ENCODE assay signal across 8 mouse cellular contexts in the genomic region with DNA sequence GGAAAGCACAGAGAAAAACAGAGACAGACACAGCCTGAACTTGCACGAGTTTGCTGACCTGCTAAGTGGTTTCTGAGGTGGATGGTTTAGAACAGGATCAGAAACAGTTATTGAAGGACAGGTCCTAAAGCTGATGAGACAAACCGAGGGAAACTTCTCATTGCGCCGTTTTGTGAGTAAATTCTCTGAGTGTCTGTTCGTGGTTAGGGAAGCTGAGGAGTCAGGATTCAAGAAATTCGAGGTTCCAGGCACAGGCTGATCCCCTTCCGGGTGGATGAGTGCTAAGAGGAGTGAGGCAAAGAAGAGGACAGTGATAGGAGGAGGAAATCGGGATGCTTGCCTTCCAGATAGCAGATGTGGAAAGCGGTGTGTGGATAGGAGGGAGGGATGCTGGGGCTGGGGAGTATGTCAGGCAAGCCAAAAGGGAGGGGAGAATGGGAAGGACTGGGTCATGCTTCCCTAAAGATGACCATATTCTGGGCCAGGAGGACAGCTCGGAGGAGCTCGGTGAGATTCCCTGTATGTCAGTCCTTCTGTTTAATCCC. TPM values are rescaled to one million over a fixed set of nuclear protein-coding genes. Genes with fewer than 3 reads are reported as not detected.
DNase-seq lines count a peak whose midpoint lies in the region; ATAC-seq and TF ChIP-seq lines count a peak whose summit lies in the region.

No protein-coding gene starts in this region.

- H3K9ac ChIP-seq in kidney, embryonic 15.5 days: 0 out of 2 replicates have a peak overlapping the region, but pooled peaks have one; percentile 8
- peak overlapping the region; percentile 83 for H3K9ac ChIP-seq in hindbrain, embryonic 13.5 days
- peak overlapping the region; percentile 75 for H3K9ac ChIP-seq in midbrain, embryonic 13.5 days (replicated peaks)

- peaks cover 4% of the 10 kb centered on the region; the same call in 1 of the 2 replicates for H3K27me3 ChIP-seq in kidney, embryonic 15.5 days
- H3K27me3 ChIP-seq in hindbrain, embryonic 13.5 days: peaks cover 10% of the 10 kb centered on the region; the same call in 1 of the 2 replicates
- peaks cover 14% of the 10 kb centered on the region for H3K27me3 ChIP-seq in midbrain, embryonic 13.5 days

- no peak for DNase-seq in kidney, postnatal 25 days
- peak; percentile 11 for DNase-seq in brain, embryonic 14.5 days (ENCODE audit: low read depth)
- DNase-seq in retina, postnatal 1 day: no peak
- no peak for DNase-seq in adrenal gland, postnatal 4 days (ENCODE audit: low spot score in 2 of 2)
- DNase-seq in kidney, postnatal 4 days: no peak

- TF ChIP-seq POLR2A in brain, embryonic 14.5 days (IDR thresholded peaks at IDR 0.05; ENCODE audit: borderline replicate concordance, extremely low read depth, insufficient read depth, insufficient read length, poor library complexity, severe bottlenecking): no peak

- H3K4me1 ChIP-seq in kidney, embryonic 15.5 days: peaks cover 75% of the 10 kb centered on the region
- peaks cover 50% of the 10 kb centered on the region for H3K4me1 ChIP-seq in hindbrain, embryonic 13.5 days (replicated peaks)
- peaks cover 25% of the 10 kb centered on the region for H3K4me1 ChIP-seq in midbrain, embryonic 13.5 days (replicated peaks)

- no peak for ATAC-seq in kidney, embryonic 15.5 days (replicated peaks; ENCODE audit: low FRiP score)
- ATAC-seq in hindbrain, embryonic 13.5 days (ENCODE audit: low FRiP score): no peak
- no peak for ATAC-seq in midbrain, embryonic 13.5 days

- H3K27ac ChIP-seq in kidney, embryonic 15.5 days: peak overlapping the region; percentile 87
- H3K27ac ChIP-seq in hindbrain, embryonic 13.5 days: peak overlapping the region; percentile 85
- peak overlapping the region; percentile 44; the same call in 1 of the 2 replicates for H3K27ac ChIP-seq in midbrain, embryonic 13.5 days

- TF ChIP-seq CTCF in brain, embryonic 14.5 days (IDR thresholded peaks at IDR 0.05; ENCODE audit: borderline replicate concordance, extremely low read depth, insufficient read depth, insufficient read length): no peak

- WGBS in kidney, embryonic 15.5 days: 24% methylated on average over 11 of the region's 11 CpGs
- 35% methylated on average over 11 of the region's 11 CpGs for WGBS in hindbrain, embryonic 13.5 days
- WGBS in midbrain, embryonic 13.5 days: 38% methylated on average over 11 of the region's 11 CpGs

- H3K9me3 ChIP-seq in kidney, embryonic 15.5 days (replicated peaks): no peaks in the 10 kb centered on the region
- no peaks in the 10 kb centered on the region for H3K9me3 ChIP-seq in hindbrain, embryonic 13.5 days
- no peaks in the 10 kb centered on the region for H3K9me3 ChIP-seq in midbrain, embryonic 13.5 days

- peak overlapping the region; percentile 53 for H3K4me3 ChIP-seq in kidney, embryonic 15.5 days (replicated peaks)
- H3K4me3 ChIP-seq in hindbrain, embryonic 13.5 days: peak overlapping the region; percentile 70
- peak overlapping the region; percentile 67 for H3K4me3 ChIP-seq in midbrain, embryonic 13.5 days (replicated peaks)

- H3K36me3 ChIP-seq in kidney, embryonic 15.5 days: peaks cover 8% of the 10 kb centered on the region; the same call in 1 of the 2 replicates
- H3K36me3 ChIP-seq in hindbrain, embryonic 13.5 days: no peaks in the 10 kb centered on the region
- no peaks in the 10 kb centered on the region for H3K36me3 ChIP-seq in midbrain, embryonic 13.5 days

- H3K4me2 ChIP-seq in kidney, embryonic 15.5 days: peak overlapping the region; percentile 74
- peak overlapping the region; percentile 91 for H3K4me2 ChIP-seq in hindbrain, embryonic 13.5 days
- H3K4me2 ChIP-seq in midbrain, embryonic 13.5 days (replicated peaks): peak overlapping the region; percentile 96

RNA-seq across cellular contexts. Expression of a gene that starts 0.8 kb away (rescaled TPM):
- 13.4 and 15.5 TPM in 2 replicates for polyA plus RNA-seq in kidney, embryonic 15.5 days (2015; fragmentation: Nextera tagmentation; extraction: Ambion mirVana)
- polyA plus RNA-seq in brain, embryonic 14.5 days (2012; rRNA removed): 11.7 and 13.7 TPM in 2 replicates
- 11.5 and 12.4 TPM in 2 replicates for polyA plus RNA-seq in hindbrain, embryonic 13.5 days (2015; fragmentation: Nextera tagmentation; extraction: Ambion mirVana)
- 7.5 and 7.8 TPM in 2 replicates for polyA plus RNA-seq in midbrain, embryonic 13.5 days (2015; fragmentation: Nextera tagmentation; extraction: Ambion mirVana)
- 10 to 100 TPM; 11.4 TPM for total RNA-seq in adrenal gland, postnatal 4 days (2021)

RNA-seq across cellular contexts. Expression of a gene that starts 12.6 kb away (rescaled TPM):
- polyA plus RNA-seq in kidney, embryonic 15.5 days (2015; fragmentation: Nextera tagmentation; extraction: Ambion mirVana): 166 and 178 TPM in 2 replicates
- 180 and 231 TPM in 2 replicates for polyA plus RNA-seq in brain, embryonic 14.5 days (2012; rRNA removed)
- polyA plus RNA-seq in hindbrain, embryonic 13.5 days (2015; fragmentation: Nextera tagmentation; extraction: Ambion mirVana): 128 and 137 TPM in 2 replicates
- polyA plus RNA-seq in midbrain, embryonic 13.5 days (2015; fragmentation: Nextera tagmentation; extraction: Ambion mirVana): 157 and 158 TPM in 2 replicates
- 100 to 1,000 TPM; 158 to 169 TPM for total RNA-seq in adrenal gland, postnatal 4 days (2021)

RNA-seq across cellular contexts. Expression of a gene that starts 31.4 kb away (rescaled TPM):
- 4.2 and 4.7 TPM in 2 replicates for polyA plus RNA-seq in kidney, embryonic 15.5 days (2015; fragmentation: Nextera tagmentation; extraction: Ambion mirVana)
- 15.2 and 15.5 TPM in 2 replicates for polyA plus RNA-seq in brain, embryonic 14.5 days (2012; rRNA removed)
- 15.2 and 15.9 TPM in 2 replicates for polyA plus RNA-seq in hindbrain, embryonic 13.5 days (2015; fragmentation: Nextera tagmentation; extraction: Ambion mirVana)
- 16.4 and 16.9 TPM in 2 replicates for polyA plus RNA-seq in midbrain, embryonic 13.5 days (2015; fragmentation: Nextera tagmentation; extraction: Ambion mirVana)
- total RNA-seq in adrenal gland, postnatal 4 days (2021): 1 to 10 TPM; 3.1 TPM

RNA-seq across cellular contexts. Expression of a gene that starts 38.6 kb away (rescaled TPM):
- 75.3 and 83.2 TPM in 2 replicates for polyA plus RNA-seq in kidney, embryonic 15.5 days (2015; fragmentation: Nextera tagmentation; extraction: Ambion mirVana)
- polyA plus RNA-seq in brain, embryonic 14.5 days (2012; rRNA removed): 33.8 and 56.9 TPM in 2 replicates
- 22.6 and 24.2 TPM in 2 replicates for polyA plus RNA-seq in hindbrain, embryonic 13.5 days (2015; fragmentation: Nextera tagmentation; extraction: Ambion mirVana)
- polyA plus RNA-seq in midbrain, embryonic 13.5 days (2015; fragmentation: Nextera tagmentation; extraction: Ambion mirVana): 31.6 and 32.1 TPM in 2 replicates
- 10 to 100 TPM; 35.0 to 37.9 TPM for total RNA-seq in adrenal gland, postnatal 4 days (2021)

RNA-seq across cellular contexts. Expression of a gene that starts 47.8 kb away (rescaled TPM):
- polyA plus RNA-seq in kidney, embryonic 15.5 days (2015; fragmentation: Nextera tagmentation; extraction: Ambion mirVana): 8.1 and 8.5 TPM in 2 replicates
- polyA plus RNA-seq in brain, embryonic 14.5 days (2012; rRNA removed): 2.6 and 3.5 TPM in 2 replicates
- 2.6 and 2.8 TPM in 2 replicates for polyA plus RNA-seq in hindbrain, embryonic 13.5 days (2015; fragmentation: Nextera tagmentation; extraction: Ambion mirVana)
- 1.4 and 2.0 TPM in 2 replicates for polyA plus RNA-seq in midbrain, embryonic 13.5 days (2015; fragmentation: Nextera tagmentation; extraction: Ambion mirVana)
- total RNA-seq in adrenal gland, postnatal 4 days (2021): 10 to 100 TPM; 25.9 to 26.3 TPM

Comparison
In these comparisons a context has a peak if more than half of its experiments do, and no peak if none do; other contexts are left out.
1. H3K9ac ChIP-seq: peak in every context shown above with its lines; median percentile 83 in hindbrain, embryonic 13.5 days; 75 in midbrain, embryonic 13.5 days; 8 in kidney, embryonic 15.5 days.